Mouse (Mus musculus) bone marrow, adult 2 months (tissue): ENCODE data around the gene Coro1c.

Experiments
- CTCF ChIP-seq: fragments of 200-500 bp; IDR thresholded peaks from 2 replicates; pipeline ENCODE4 v1.5.1; 2011; ENCODE audit warnings: low read length, control low read depth; ENCODE audit not compliant: control insufficient read depth, insufficient read depth
- POLR2A ChIP-seq: fragments of 200-500 bp; IDR thresholded peaks from 2 replicates; pipeline ENCODE4 v1.6.1; 2011; ENCODE audit warnings: low read depth, mild to moderate bottlenecking, control low read depth, low read length, borderline replicate concordance; ENCODE audit not compliant: control insufficient read depth

GRCm38 (mm10) chr5:113954421-113954820 is 45.9 kb upstream of the Coro1c start:
- TF ChIP-seq POLR2A (no peak), CTCF (peak; percentile 92)
